Mouse (Mus musculus): ENCODE measurements around the gene Ndufc1.

DNA sequence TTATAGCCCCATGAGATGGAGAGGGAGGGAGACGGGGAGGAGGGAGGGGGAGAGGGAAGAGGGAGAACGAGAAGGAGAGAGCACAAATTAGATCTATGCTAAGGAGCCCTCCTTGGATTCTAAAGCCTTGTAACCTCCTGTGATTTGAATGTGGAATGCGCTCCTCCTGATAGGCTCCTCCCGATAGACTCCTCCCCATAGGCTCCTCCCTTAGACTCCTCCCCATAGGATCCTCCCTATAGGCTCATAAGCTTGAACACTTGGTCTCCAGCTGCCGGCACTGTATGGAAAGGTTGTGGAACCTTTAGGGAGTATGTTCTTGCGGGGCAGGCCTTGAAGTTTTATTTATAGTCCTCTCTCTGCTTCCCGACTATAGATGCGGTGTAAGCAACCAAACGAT lies 47.7 kb downstream of the Ndufc1 start:
- TF ChIP-seq CHD1 (IDR thresholded peaks at IDR 0.05; ENCODE audit: low read depth, low read length) (no peak), SIN3A (IDR thresholded peaks at IDR 0.05; ENCODE audit: low read length) (no peak), ZKSCAN1 (IDR thresholded peaks at IDR 0.05; ENCODE audit: low read depth, low read length) (no peak), SMC3 (IDR thresholded peaks at IDR 0.05; ENCODE audit: low read depth, low read length) (no peak), CTCF (IDR thresholded peaks at IDR 0.05 in 2 of 3, conservative IDR thresholded peaks at IDR 0.05 in 1 of 3; ENCODE audit: control insufficient read depth in 1 of 3, insufficient read depth in 1 of 3, low read depth in 2 of 3, low read length in 3 of 3, poor library complexity in 1 of 3, severe bottlenecking in 1 of 3) (no peak), NRF1 (IDR thresholded peaks at IDR 0.05; ENCODE audit: insufficient read depth, low read depth, low read length, poor library complexity, severe bottlenecking) (no peak)
